Mouse (Mus musculus) central nervous system, embryonic 11.5 days (tissue): Measurements from ENCODE around the gene Dclk1. TPM values are rescaled to one million over a fixed set of nuclear protein-coding genes. Genes with fewer than 3 reads are reported as not detected.

Source experiments
- polyA plus RNA-seq: library from polyadenylated mRNA; depleted of rRNA; stranded (reverse); fragments of >200 nt; gene quantifications from 2 replicates; pipeline ENCODE4 v1.2.3, GENCODE M21; 2012; rRNA removed

The Dclk1 gene
- 34.1 and 39.9 TPM in 2 replicates for polyA plus RNA-seq

GRCm38 (mm10) chr3:55241730-55242421 lies at the start of gene Dclk1:
Gene Dclk1 (plus strand): TSS chr3:55242364.

GRCm38 (mm10) chr3:55472110-55472509 lies 229.9 kb downstream of the Dclk1 start, which contains the start of gene Gm21954:
Gene Gm21954 (minus strand): TSS chr3:55472210.

Other genes starting within 250 kb of the Dclk1 start
- gene Ccna1, start 186.9 kb upstream of the Dclk1 start, polyA plus RNA-seq, result 2.7 and 2.8 TPM in 2 replicates
- gene Spg20, start 130.3 kb upstream of the Dclk1 start, polyA plus RNA-seq, result 27.5 and 40.9 TPM in 2 replicates
- gene Ccdc169, start 105.0 kb upstream of the Dclk1 start, polyA plus RNA-seq, result 0.04 and 0.21 TPM in 2 replicates
- gene Sohlh2, start 60.3 kb upstream of the Dclk1 start, polyA plus RNA-seq, result 0.02 and 0.05 TPM in 2 replicates
- not detected in 2 replicates for gene Gm21954, start 229.8 kb downstream of the Dclk1 start, polyA plus RNA-seq